Mouse (Mus musculus) gastrocnemius, adult 18-20 months (tissue): ENCODE data around the gene Ero1l. TPM values are rescaled to one million over a fixed set of nuclear protein-coding genes. Genes with fewer than 3 reads are reported as not detected.

ENCODE experiments used
- DNase-seq: peaks from one replicate; pipeline ENCODE4 v3.0.0; 2021; ENCODE audit warnings: low spot score
- total RNA-seq, 2 experiments: library from RNA; stranded (reverse); gene quantifications; 2 replicates each; pipeline ENCODE4 v1.2.3; 2021

Ero1l gene
- total RNA-seq, 2 experiments from 2014 or later, result 4.6 TPM

- no peak for DNase-seq
Observed at GRCm38 (mm10) chr14:45305852-45306251, 12.7 kb downstream of the Ero1l start.

- DNase-seq, result no peak
Observed at GRCm38 (mm10) chr14:45304389-45304788, 14.2 kb downstream of the Ero1l start.

GRCm38 (mm10) chr14:45303939-45304338 is 14.6 kb downstream of the Ero1l start:
- DNase-seq, result no peak

- DNase-seq, result no peak
Observed at GRCm38 (mm10) chr14:45291608-45292007, 27.0 kb downstream of the Ero1l start.

- DNase-seq, result no peak
Observed at GRCm38 (mm10) chr14:45282066-45282465, 36.5 kb downstream of the Ero1l start.

- no peak for DNase-seq
Observed at GRCm38 (mm10) chr14:45275816-45276215, 42.8 kb downstream of the Ero1l start.

GRCm38 (mm10) chr14:45263831-45264592 is 54.6 kb downstream of the Ero1l start:
- DNase-seq, result no peak

GRCm38 (mm10) chr14:45251548-45252076 is 67.0 kb downstream of the Ero1l start:
- DNase-seq, result no peak

- no peak for DNase-seq
Observed at GRCm38 (mm10) chr14:45241613-45242012, 77.0 kb downstream of the Ero1l start.

- DNase-seq, result no peak
Observed at GRCm38 (mm10) chr14:45239042-45239441, 79.5 kb downstream of the Ero1l start.

Other genes with a start within 250 kb of the Ero1l start
- gene Gpr137c, start 99.1 kb downstream of the Ero1l start, total RNA-seq, result 1 to 10 TPM; 2.2 to 3.7 TPM
- gene Txndc16, start 98.4 kb downstream of the Ero1l start, total RNA-seq, result 1 to 10 TPM; 9.3 to 9.4 TPM
- 100 to 1,000 TPM in 1 of 2 experiments, 10 to 100 TPM in 1; 93.0 to 100 TPM for gene Psmc6, start 11.0 kb upstream of the Ero1l start, total RNA-seq
- gene Styx, start 32.3 kb upstream of the Ero1l start, total RNA-seq, result 10 to 100 TPM; 74.6 to 80.4 TPM
- gene Gnpnat1, start 86.1 kb upstream of the Ero1l start, total RNA-seq, result 1 to 10 TPM; 8.4 to 9.0 TPM
- 100 to 1,000 TPM; 222 to 227 TPM for gene Fermt2, start 211.3 kb upstream of the Ero1l start, total RNA-seq